Mouse (Mus musculus) limb, embryonic 15.5 days (tissue): ENCODE results near the gene Pqlc3. TPM values are rescaled to one million over a fixed set of nuclear protein-coding genes. Genes with fewer than 3 reads are reported as not detected.
"Not testable (repeated sequence)": the region's sequence is repeated elsewhere in the genome, so short reads cannot be mapped to it uniquely, and the experiment has no call there.

Experiments
- ATAC-seq: fragments of 200-750 bp; cut with Nextera tagmentation; 2 replicates; pipeline ENCODE4 v1.8.0; 2017; ENCODE audit warnings: low read depth, moderate TSS enrichment; ENCODE audit not compliant: insufficient number of reproducible peaks, low FRiP score, low TSS enrichment
- H3K27ac ChIP-seq: fragments of 300-500 bp; sonication (generic); 2 replicates; pipeline ENCODE4 v1.5.1; 2015; ENCODE audit warnings: moderate library complexity, mild to moderate bottlenecking, inconsistent platforms
- H3K27me3 ChIP-seq: fragments of 300-500 bp; sonication (generic); 2 replicates; pipeline ENCODE4 v1.6.1; 2015; ENCODE audit warnings: inconsistent platforms
- H3K36me3 ChIP-seq: fragments of 300-500 bp; sonication (generic); 2 replicates; pipeline ENCODE4 v1.6.1; 2015; ENCODE audit warnings: inconsistent platforms
- H3K4me1 ChIP-seq: fragments of 300-500 bp; sonication (generic); 2 replicates; pipeline ENCODE4 v1.6.1; 2015; ENCODE audit warnings: inconsistent platforms
- H3K4me2 ChIP-seq: fragments of 300-500 bp; sonication (generic); 2 replicates; pipeline ENCODE4 v1.6.1; 2015; ENCODE audit warnings: mild to moderate bottlenecking, inconsistent platforms
- H3K4me3 ChIP-seq: fragments of 300-500 bp; sonication (generic); 2 replicates; pipeline ENCODE4 v1.5.1; 2015; ENCODE audit warnings: mild to moderate bottlenecking, inconsistent platforms
- H3K9ac ChIP-seq: fragments of 300-500 bp; sonication (generic); 2 replicates; pipeline ENCODE4 v1.6.1; 2015; ENCODE audit warnings: inconsistent platforms
- H3K9me3 ChIP-seq: fragments of 300-500 bp; sonication (generic); 2 replicates; pipeline ENCODE4 v1.6.1; 2016; ENCODE audit warnings: inconsistent platforms
- WGBS: fragments of 180-500 bp; shearing (Covaris S2); methylation state at CpG from one replicate; pipeline ENCODE4 v1.1.7; 2015; 5-methylcytosine and 5-hydroxymethylcytosine counted together
- polyA plus RNA-seq: library from polyadenylated mRNA; unstranded; fragments of >200 nt; fragmentation: Nextera tagmentation; extraction: Ambion mirVana; gene quantifications from 2 replicates; pipeline ENCODE4 v1.2.1, GENCODE M21; 2015

Pqlc3 gene
- polyA plus RNA-seq, 1 experiment from 2014 or later = 17.5 TPM

- Histone ChIP-seq H3K27me3 (peaks cover 9% of the 10 kb centered on the region; the same call in 1 of the 2 replicates), H3K27ac (no peak overlapping the region), H3K4me2 (no peak overlapping the region), H3K9me3 (no peaks in the 10 kb centered on the region), H3K36me3 (no peaks in the 10 kb centered on the region), H3K9ac (no peak overlapping the region), H3K4me3 (no peak overlapping the region), H3K4me1 (peaks cover 7% of the 10 kb centered on the region; the same call in 1 of the 2 replicates)
- 42% methylated on average over 13 of the region's 13 CpGs for WGBS
- ATAC-seq = no peak
Measured at GRCm38 (mm10) chr12:17032694-17033463, 32.7 kb upstream of the Pqlc3 start.

- WGBS = 84% methylated on average over 6 of the region's 6 CpGs
- ATAC-seq = no peak
Measured at GRCm38 (mm10) chr12:17024554-17025110, 24.4 kb upstream of the Pqlc3 start.

GRCm38 (mm10) chr12:17022145-17022544 is 21.9 kb upstream of the Pqlc3 start:
- Histone ChIP-seq H3K9ac (no peak overlapping the region), H3K4me1 (peaks cover 2% of the 10 kb centered on the region; the same call in 1 of the 2 replicates), H3K4me2 (no peak overlapping the region), H3K4me3 (no peak overlapping the region), H3K36me3 (no peaks in the 10 kb centered on the region), H3K27me3 (no peaks in the 10 kb centered on the region), H3K27ac (no peak overlapping the region), H3K9me3 (no peaks in the 10 kb centered on the region)
- WGBS = 86% methylated on average over 4 of the region's 4 CpGs
- no peak for ATAC-seq

More at GRCm38 (mm10) chr12:17024554-17025110, 24.4 kb upstream of the Pqlc3 start:
- Histone ChIP-seq H3K4me1 (peaks cover 2% of the 10 kb centered on the region; the same call in 1 of the 2 replicates), H3K36me3 (no peaks in the 10 kb centered on the region), H3K4me2 (no peak overlapping the region), H3K4me3 (no peak overlapping the region), H3K27me3 (no peaks in the 10 kb centered on the region), H3K9ac (no peak overlapping the region), H3K27ac (no peak overlapping the region), H3K9me3 (no peaks in the 10 kb centered on the region)

GRCm38 (mm10) chr12:17021125-17021524 is 20.9 kb upstream of the Pqlc3 start:
- 82% methylated on average over 4 of the region's 4 CpGs for WGBS
- not testable (repeated sequence) for H3K4me2 ChIP-seq, H3K4me3 ChIP-seq, H3K27ac ChIP-seq, H3K36me3 ChIP-seq, H3K4me1 ChIP-seq, H3K9ac ChIP-seq, ATAC-seq, H3K27me3 ChIP-seq, H3K9me3 ChIP-seq

- Histone ChIP-seq H3K27me3 (no peaks in the 10 kb centered on the region), H3K9ac (no peak overlapping the region), H3K4me3 (no peak overlapping the region), H3K9me3 (no peaks in the 10 kb centered on the region), H3K4me1 (peaks cover 2% of the 10 kb centered on the region; the same call in 1 of the 2 replicates), H3K4me2 (no peak overlapping the region), H3K36me3 (no peaks in the 10 kb centered on the region), H3K27ac (no peak overlapping the region)
- 39% methylated on average over 4 of the region's 4 CpGs for WGBS
- ATAC-seq = no peak
Measured at GRCm38 (mm10) chr12:17018468-17018867, 18.3 kb upstream of the Pqlc3 start.

- H3K4me1 ChIP-seq = peaks cover 7% of the 10 kb centered on the region
- no peak overlapping the region for H3K27ac ChIP-seq
- H3K4me2 ChIP-seq = no peak overlapping the region
- H3K27me3 ChIP-seq = no peaks in the 10 kb centered on the region
- 62% methylated on average over 2 of the region's 2 CpGs for WGBS
- H3K9ac ChIP-seq = no peak overlapping the region
- ATAC-seq = no peak
- no peaks in the 10 kb centered on the region for H3K36me3 ChIP-seq
- H3K4me3 ChIP-seq = no peak overlapping the region
- no peaks in the 10 kb centered on the region for H3K9me3 ChIP-seq
Measured at GRCm38 (mm10) chr12:17015711-17016110, 15.5 kb upstream of the Pqlc3 start.

GRCm38 (mm10) chr12:17012067-17012899 is 12.1 kb upstream of the Pqlc3 start:
- no peak overlapping the region for H3K9ac ChIP-seq
- no peak overlapping the region for H3K4me3 ChIP-seq
- H3K4me1 ChIP-seq = peaks cover 7% of the 10 kb centered on the region; the same call in 1 of the 2 replicates
- no peaks in the 10 kb centered on the region for H3K36me3 ChIP-seq
- H3K9me3 ChIP-seq = no peaks in the 10 kb centered on the region
- H3K27ac ChIP-seq = no peak overlapping the region
- no peak overlapping the region for H3K4me2 ChIP-seq
- H3K27me3 ChIP-seq = no peaks in the 10 kb centered on the region
- 44% methylated on average over 2 of the region's 2 CpGs for WGBS
- ATAC-seq = no peak

- peaks cover 7% of the 10 kb centered on the region; the same call in 1 of the 2 replicates for H3K4me1 ChIP-seq
- H3K27ac ChIP-seq = no peak within 1 kb of the TSS
- no peaks in the 10 kb centered on the region for H3K9me3 ChIP-seq
- H3K4me2 ChIP-seq = peak within 1 kb of the TSS; percentile 55
- ATAC-seq = 0 out of 2 replicates have a peak, but pooled peaks have one; percentile 27
- H3K4me3 ChIP-seq = peak within 1 kb of the TSS; percentile 43
- peak within 1 kb of the TSS; percentile 33; the same call in 1 of the 2 replicates for H3K9ac ChIP-seq
- WGBS = 6% methylated on average over 29 of the region's 29 CpGs
- H3K36me3 ChIP-seq = no peaks in the 10 kb centered on the region
- no peaks in the 10 kb centered on the region for H3K27me3 ChIP-seq
Measured at GRCm38 (mm10) chr12:17011100-17011870, 11.1 kb upstream of the Pqlc3 start, which contains the start of gene 2410004P03Rik. 2410004P03Rik (minus strand) TSS chr12:17011727.

GRCm38 (mm10) chr12:17009466-17009865 is 9.3 kb upstream of the Pqlc3 start:
- Histone ChIP-seq H3K36me3 (no peaks in the 10 kb centered on the region), H3K4me2 (no peak overlapping the region), H3K9ac (no peak overlapping the region), H3K4me3 (no peak overlapping the region), H3K9me3 (no peaks in the 10 kb centered on the region), H3K27me3 (no peaks in the 10 kb centered on the region), H3K4me1 (peaks cover 7% of the 10 kb centered on the region; the same call in 1 of the 2 replicates), H3K27ac (no peak overlapping the region)
- no peak for ATAC-seq
- WGBS = 94% methylated on average over 6 of the region's 6 CpGs

- peaks cover 25% of the 10 kb centered on the region for H3K4me1 ChIP-seq
- no peak overlapping the region for H3K27ac ChIP-seq
- H3K4me3 ChIP-seq = no peak overlapping the region
- H3K9ac ChIP-seq = no peak overlapping the region
- H3K27me3 ChIP-seq = 0 out of 2 replicates have a peak, but pooled peaks cover 9% of the 10 kb centered on the region
- no peak for ATAC-seq
- H3K9me3 ChIP-seq = no peaks in the 10 kb centered on the region
- H3K36me3 ChIP-seq = no peaks in the 10 kb centered on the region
- WGBS = 55% methylated on average over 4 of the region's 4 CpGs
- no peak overlapping the region for H3K4me2 ChIP-seq
Measured at GRCm38 (mm10) chr12:17001211-17001610, 1.0 kb upstream of the Pqlc3 start.

GRCm38 (mm10) chr12:17000628-17001027 is 420 bp upstream of the Pqlc3 start:
- Histone ChIP-seq H3K9me3 (no peaks in the 10 kb centered on the region), H3K4me2 (no peak overlapping the region), H3K36me3 (no peaks in the 10 kb centered on the region), H3K27me3 (0 out of 2 replicates have a peak, but pooled peaks cover 9% of the 10 kb centered on the region), H3K4me3 (no peak overlapping the region), H3K27ac (no peak overlapping the region), H3K4me1 (peaks cover 25% of the 10 kb centered on the region), H3K9ac (no peak overlapping the region)
- no peak for ATAC-seq
- 44% methylated on average over 6 of the region's 6 CpGs for WGBS
